Mouse (Mus musculus) embryonic fibroblast, embryonic 13.5 days (primary cell): Measurements from ENCODE around the gene Gm20481. TPM values are rescaled to one million over a fixed set of nuclear protein-coding genes. Genes with fewer than 3 reads are reported as not detected.
"Not testable (repeated sequence)": the region's sequence is repeated elsewhere in the genome, so short reads cannot be mapped to it uniquely, and the experiment has no call there.

ENCODE experiments used
- H3K27ac ChIP-seq: 2 replicates; pipeline ENCODE4 v1.5.1; 2012; ENCODE audit warnings: low read length, control low read depth, inconsistent platforms; ENCODE audit not compliant: insufficient read depth
- H3K4me1 ChIP-seq: 2 replicates; pipeline ENCODE4 v1.6.1; 2011; ENCODE audit warnings: low read length; ENCODE audit not compliant: control insufficient read depth, insufficient read depth
- H3K4me3 ChIP-seq: 2 replicates; pipeline ENCODE4 v1.5.1; 2011; ENCODE audit warnings: mild to moderate bottlenecking, control low read depth, low read length; ENCODE audit not compliant: insufficient read depth
- CTCF ChIP-seq: IDR thresholded peaks from 2 replicates; pipeline ENCODE4 v1.5.1; 2011; ENCODE audit warnings: mild to moderate bottlenecking, control low read depth, low read length, moderate library complexity, borderline replicate concordance; ENCODE audit not compliant: insufficient read depth
- POLR2A ChIP-seq: IDR thresholded peaks from 2 replicates; pipeline ENCODE4 v1.6.1; 2011; ENCODE audit warnings: low read depth, mild to moderate bottlenecking, control low read depth, low read length, moderate library complexity
- polyA plus RNA-seq: library from polyadenylated mRNA; stranded (reverse); fragments of >200 nt; gene quantifications from 2 replicates; pipeline ENCODE4 v1.2.4, GENCODE M21; 2011; ENCODE audit warnings: low read depth; ENCODE audit not compliant: missing spikeins, insufficient read length

The Gm20481 gene
- polyA plus RNA-seq, 1 experiment: not detected

DNA sequence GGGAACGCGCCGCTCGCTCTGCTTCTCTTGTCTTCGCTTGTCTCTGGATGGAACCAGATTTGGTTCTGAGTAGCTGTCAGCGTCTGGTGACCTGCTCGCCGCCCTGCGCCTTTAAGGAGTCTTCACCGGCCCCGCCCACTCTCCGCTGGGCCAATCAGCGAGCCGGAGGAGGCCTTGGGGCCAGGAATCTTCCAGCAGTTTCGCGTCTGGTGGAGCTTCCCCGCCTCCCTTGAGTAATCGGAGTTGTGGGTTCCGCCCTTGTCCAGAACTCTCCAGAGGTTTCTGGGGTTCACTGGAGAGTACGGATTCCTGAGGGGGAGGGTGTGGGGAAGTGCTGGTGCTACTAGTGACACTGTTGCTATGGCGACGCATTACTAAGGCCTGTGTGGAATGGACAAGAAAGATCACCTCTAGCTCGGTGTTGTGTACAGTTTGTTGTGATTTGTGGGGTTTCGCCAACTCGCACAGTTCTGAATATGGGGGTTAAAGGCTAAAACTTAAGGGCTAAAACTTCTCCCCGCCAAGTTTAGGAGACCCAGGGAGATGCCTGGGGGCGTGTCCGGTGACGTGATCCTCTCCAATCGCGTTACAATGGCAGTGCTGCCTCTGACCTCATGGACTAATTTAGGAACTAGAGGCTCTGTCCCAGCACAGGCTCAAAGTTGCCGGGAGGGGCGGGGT, 2.5 kb downstream of the Gm20481 start, which contains the start of the genes Hspa1a and Hspa1l:
Hspa1a (minus strand) TSS at position 88 of the 681 bp plus-strand sequence.
Hspa1l (plus strand) TSS at position 635 of the 681 bp plus-strand sequence.
- H3K27ac ChIP-seq: peak within 1 kb of the TSS; percentile 15; the same call in 1 of the 2 replicates
- TF ChIP-seq POLR2A: peak; percentile 84
- H3K4me1 ChIP-seq: not testable (repeated sequence)
- peak within 1 kb of the TSS; percentile 24 for H3K4me3 ChIP-seq

DNA sequence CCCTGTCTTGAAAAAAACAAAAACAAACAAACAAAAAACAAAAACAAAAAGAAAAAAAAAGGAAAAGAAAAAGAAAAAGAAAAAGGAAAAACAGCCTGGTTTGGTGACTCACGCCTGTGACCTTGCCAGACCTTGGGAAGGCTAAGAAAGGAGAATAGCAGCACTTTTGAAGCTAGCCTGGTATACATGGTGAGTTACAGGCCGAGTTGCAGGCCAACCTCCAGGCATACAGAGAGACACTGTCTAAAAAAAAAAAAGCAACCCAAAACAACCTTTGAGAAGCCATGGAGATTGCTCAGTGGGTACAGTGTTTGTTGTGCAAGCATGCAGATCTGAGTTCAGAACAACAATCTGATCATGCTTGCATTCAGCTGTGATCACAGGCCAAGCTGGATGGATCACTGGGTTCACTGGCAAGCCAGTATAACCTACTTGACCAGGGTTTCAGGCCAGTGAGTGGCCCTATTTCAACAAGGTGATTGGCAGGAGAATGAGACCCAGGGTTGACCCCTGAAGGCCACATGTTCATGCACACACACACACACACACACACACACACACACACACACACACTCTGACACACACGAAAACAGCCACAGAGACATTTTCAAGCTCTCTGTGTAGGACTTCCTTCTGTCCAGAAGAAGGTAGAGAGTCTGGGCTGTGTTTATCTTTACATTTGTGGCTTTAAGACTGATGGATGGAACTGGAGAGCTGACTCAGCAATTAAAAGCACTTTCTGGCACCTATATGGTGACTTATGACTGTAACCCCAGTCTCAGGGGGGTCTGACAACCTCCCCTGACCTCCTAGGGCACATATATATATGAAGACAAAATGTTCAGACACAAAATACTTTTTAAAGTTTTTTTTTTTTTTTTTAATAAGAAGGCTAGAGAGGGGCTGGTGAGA, 6.1 kb downstream of the Gm20481 start:
- Histone ChIP-seq H3K4me3 (no peak overlapping the region), H3K27ac (no peak overlapping the region), H3K4me1 (no peaks in the 10 kb centered on the region)
- TF ChIP-seq CTCF: no peak
- no peak for TF ChIP-seq POLR2A

DNA sequence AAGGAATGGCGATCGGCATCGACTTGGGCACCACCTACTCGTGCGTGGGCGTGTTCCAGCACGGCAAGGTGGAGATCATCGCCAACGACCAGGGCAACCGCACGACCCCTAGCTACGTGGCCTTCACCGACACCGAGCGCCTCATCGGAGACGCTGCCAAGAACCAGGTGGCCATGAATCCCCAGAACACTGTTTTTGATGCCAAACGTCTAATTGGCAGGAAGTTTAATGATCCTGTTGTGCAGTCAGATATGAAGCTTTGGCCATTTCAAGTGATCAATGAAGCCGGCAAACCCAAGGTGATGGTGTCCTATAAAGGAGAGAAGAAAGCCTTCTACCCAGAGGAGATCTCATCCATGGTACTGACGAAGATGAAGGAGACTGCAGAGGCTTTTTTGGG, 7.3 kb downstream of the Gm20481 start:
- no peak for TF ChIP-seq POLR2A
- no peak for TF ChIP-seq CTCF
- H3K27ac ChIP-seq: no peak overlapping the region
- H3K4me3 ChIP-seq: no peak overlapping the region
- no peaks in the 10 kb centered on the region for H3K4me1 ChIP-seq

DNA sequence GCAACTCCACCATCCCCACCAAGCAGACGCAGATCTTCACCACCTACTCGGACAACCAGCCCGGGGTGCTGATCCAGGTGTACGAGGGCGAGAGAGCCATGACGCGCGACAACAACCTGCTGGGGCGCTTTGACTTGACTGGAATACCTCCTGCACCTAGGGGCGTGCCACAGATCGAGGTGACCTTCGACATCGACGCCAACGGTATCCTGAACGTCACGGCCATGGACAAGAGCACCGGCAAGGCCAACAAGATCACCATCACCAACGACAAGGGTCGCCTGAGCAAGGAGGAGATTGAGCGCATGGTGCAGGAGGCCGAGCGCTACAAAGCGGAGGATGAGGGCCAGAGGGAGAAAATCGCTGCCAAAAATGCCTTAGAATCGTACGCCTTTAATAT, 8.5 kb downstream of the Gm20481 start:
- H3K4me1 ChIP-seq: no peaks in the 10 kb centered on the region
- no peak overlapping the region for H3K4me3 ChIP-seq
- no peak for TF ChIP-seq POLR2A
- no peak overlapping the region for H3K27ac ChIP-seq

DNA sequence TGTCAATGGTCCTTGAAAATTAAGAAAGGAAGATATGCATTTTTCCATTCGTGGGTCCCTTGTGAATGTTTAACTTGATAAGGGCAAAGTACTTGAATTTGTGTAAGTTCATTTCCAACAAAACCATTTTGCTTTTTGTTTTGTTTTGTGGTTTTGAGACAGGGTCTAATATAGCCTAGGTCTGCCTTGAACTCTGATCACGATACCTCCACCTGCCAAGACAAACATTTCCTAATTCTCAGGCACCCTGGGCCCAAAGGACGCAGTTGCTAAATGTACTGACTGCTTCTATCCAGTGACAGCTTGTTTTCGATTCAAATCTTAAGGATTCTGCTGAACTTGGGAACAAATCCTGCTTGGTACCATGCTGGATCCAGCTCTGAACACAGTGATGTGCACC, 9.9 kb downstream of the Gm20481 start:
- Histone ChIP-seq H3K4me3 (no peak overlapping the region), H3K4me1 (no peaks in the 10 kb centered on the region), H3K27ac (no peak overlapping the region)
- TF ChIP-seq POLR2A: no peak
- no peak for TF ChIP-seq CTCF

DNA sequence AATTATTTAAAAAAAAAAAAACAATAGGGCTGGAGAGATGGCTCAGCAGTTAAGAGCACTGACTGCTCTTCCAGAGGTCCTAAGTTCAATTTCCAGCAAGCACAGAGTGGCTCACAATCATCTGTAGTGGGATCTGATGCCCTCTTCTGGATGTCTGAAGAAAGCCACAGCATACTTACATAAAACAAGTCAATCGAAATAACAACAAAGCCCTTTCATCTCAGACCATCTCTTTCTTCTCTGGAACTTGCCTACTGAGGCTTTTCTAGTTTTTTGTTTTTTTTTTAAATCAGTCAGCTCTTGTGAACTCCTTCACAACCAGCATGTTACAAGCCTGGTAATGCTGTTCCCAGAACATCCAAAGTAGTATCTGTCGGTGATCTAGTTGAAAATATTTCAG, 10.9 kb downstream of the Gm20481 start:
- H3K4me1 ChIP-seq: no peaks in the 10 kb centered on the region
- H3K27ac ChIP-seq: 0 out of 2 replicates have a peak overlapping the region, but pooled peaks have one; percentile 1
- peak overlapping the region; percentile 37 for H3K4me3 ChIP-seq
- TF ChIP-seq CTCF: no peak
- no peak for TF ChIP-seq POLR2A

DNA sequence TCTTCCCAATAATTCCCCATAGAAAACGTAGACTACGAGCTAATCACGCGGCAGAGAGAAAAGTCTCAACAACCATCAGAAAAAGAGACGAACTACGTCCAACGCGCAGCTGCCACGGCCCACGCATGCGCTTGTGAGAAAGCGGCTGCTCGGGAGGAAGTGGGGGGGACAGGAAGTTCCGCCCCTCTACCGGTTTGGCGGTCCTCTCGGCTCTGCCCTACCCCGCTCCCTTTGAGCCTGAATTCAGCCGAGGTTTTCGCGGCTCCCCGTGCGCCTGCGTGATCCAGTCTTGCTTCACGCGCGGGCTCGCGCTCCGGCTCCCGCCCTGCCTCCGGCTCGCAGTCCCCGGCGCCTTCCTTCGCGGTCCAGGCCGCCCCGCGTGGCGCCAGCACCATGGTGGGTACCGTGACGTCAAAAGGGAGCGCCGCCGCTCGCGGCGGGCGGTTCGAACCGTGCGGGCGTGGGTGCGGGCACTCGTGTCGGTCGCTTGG, 12.0 kb downstream of the Gm20481 start, which contains the start of gene Lsm2:
Lsm2 (plus strand) TSS at position 173 of the 491 bp plus-strand sequence.
- TF ChIP-seq CTCF (no peak), POLR2A (peak; percentile 91)
- H3K27ac ChIP-seq: peak within 1 kb of the TSS; percentile 98
- no peaks in the 10 kb centered on the region for H3K4me1 ChIP-seq
- H3K4me3 ChIP-seq: peak within 1 kb of the TSS; percentile 92

DNA sequence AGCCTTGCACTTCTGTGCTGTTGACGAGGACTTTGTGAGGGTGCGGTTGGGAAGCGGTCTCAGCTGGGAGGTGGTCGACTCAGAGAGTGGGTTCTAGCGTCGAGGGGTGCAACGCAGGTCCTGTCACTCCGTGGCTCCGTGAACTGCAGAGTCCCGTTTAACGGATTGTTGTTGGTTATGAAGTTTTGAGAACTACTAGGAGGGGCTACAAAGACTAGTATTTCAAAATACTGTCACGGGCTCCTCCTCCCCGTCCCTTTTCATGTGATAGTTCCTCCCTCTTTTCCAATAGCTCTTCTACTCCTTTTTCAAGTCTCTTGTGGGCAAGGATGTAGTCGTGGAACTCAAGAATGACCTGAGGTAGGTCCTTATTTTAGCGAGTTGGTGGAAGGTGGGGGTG, 12.6 kb downstream of the Gm20481 start:
- no peaks in the 10 kb centered on the region for H3K4me1 ChIP-seq
- H3K27ac ChIP-seq: peak overlapping the region; percentile 98
- TF ChIP-seq CTCF (no peak), POLR2A (no peak)
- H3K4me3 ChIP-seq: peak overlapping the region; percentile 92

DNA sequence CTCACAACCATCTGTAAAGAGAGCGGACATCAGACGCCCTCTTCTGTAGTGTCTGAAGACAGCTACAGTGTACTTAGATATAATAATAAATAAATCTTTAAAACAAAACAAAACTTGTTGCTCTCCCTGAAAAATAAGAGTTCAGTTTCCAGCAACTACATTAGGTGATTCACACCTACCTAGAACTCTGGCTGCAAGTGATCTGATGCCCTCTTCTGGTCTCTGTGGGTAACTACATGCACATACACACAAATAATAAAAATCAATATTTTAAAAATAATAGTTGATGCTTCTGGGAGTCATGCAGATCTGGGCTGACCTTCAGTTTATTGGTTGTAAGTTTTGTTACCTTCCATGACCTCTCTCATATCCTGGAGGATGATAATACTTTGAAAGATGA, 14.5 kb downstream of the Gm20481 start:
- H3K4me1 ChIP-seq: no peaks in the 10 kb centered on the region
- no peak for TF ChIP-seq POLR2A
- TF ChIP-seq CTCF: no peak
- no peak overlapping the region for H3K4me3 ChIP-seq
- H3K27ac ChIP-seq: no peak overlapping the region

DNA sequence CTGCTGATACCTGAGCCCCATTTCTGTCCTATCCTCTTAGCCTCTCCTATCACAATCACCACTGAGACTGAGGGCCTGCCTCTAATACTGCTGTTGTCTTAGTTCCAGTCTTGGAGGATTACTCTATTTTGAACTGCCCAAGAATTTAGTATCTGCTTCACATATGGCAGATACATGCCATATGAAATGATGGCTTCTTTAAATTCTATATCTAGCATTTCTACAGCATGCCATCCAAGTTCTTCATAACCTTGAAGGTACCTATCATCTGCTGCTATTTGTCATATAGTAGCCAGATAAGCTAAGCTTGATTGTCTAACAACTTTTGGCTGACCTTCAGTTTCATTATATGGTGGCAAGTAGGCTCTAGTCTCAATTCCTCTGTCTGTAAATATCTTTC, 25.0 kb downstream of the Gm20481 start:
- Histone ChIP-seq H3K27ac (no peak overlapping the region), H3K4me3 (no peak overlapping the region), H3K4me1 (peaks cover 6% of the 10 kb centered on the region; the same call in 1 of the 2 replicates)
- TF ChIP-seq POLR2A: no peak

DNA sequence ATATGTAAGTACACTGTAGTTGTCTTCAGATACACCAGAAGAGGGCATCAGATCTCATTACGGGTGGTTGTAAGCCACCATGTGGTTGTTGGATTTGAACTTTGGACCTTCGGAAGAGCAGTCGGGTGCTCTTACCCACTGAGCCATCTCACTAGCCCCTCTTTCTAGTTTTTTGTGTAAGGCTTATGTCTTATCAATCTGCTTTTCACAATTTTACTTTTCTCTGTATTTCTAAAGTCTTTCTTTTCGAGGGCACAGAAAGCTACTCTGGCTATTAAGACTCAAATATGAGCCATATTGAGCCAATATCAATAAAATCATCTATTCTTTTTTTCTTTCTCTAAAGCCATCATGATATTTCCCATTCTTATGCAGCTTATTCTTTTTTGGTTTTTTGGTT, 25.5 kb downstream of the Gm20481 start:
- not testable (repeated sequence) for H3K4me3 ChIP-seq, H3K4me1 ChIP-seq, H3K27ac ChIP-seq

DNA sequence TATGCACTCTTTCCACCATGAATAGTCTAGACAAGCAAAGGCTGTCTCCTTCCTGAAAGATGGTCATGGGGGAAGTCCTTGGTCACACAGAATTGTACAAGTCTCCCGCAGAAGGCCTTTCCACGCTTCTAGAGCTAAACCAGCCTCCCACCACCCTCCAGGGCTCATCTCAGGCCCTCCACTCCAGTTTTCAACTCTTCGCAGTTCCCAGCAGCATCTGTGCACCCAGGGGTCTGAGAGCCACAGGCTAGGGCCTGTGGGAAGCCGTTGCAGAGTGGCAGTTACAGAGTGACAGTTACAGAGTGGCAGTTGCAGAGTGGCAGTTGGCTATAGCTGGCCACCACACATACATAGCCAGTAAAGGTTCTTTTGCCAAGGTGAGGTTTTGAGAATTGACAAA, 26.2 kb downstream of the Gm20481 start:
- H3K4me3 ChIP-seq, H3K27ac ChIP-seq, H3K4me1 ChIP-seq: not testable (repeated sequence)
